Mouse (Mus musculus): ENCODE results near the gene Fam172a. TPM values are rescaled to one million over a fixed set of nuclear protein-coding genes. Genes with fewer than 3 reads are reported as not detected.
A peak's percentile ranks its signal among the peaks of the same experiment; 100 is the strongest.

Fam172a gene
- total RNA-seq, 4 experiments from 2014 or later: 23.2 to 34.2 (median 27.7) TPM

GRCm38 (mm10) chr13:78102337-78102736, 400.5 kb downstream of the Fam172a start:
- no peak for DNase-seq

DNA sequence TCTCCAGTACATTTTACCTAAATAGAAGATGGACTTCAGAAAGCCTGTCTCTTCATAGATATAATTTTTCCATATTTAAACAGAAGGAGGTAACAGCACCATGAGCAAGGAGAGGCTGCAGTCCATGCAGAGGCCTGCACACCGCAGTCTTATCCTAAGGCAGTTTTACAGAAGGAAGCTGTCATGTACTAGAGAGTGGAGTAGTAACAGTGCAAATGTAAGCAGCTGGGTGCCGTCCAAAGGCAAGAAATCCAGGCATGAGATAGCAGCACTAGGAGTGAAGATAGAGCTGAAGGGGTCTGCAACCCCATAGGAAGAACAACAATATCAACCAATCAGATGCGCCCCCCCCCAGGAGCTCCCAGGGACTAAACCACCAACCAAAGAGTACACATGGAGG, 403.0 kb downstream of the Fam172a start:
- DNase-seq: no peak

DNA sequence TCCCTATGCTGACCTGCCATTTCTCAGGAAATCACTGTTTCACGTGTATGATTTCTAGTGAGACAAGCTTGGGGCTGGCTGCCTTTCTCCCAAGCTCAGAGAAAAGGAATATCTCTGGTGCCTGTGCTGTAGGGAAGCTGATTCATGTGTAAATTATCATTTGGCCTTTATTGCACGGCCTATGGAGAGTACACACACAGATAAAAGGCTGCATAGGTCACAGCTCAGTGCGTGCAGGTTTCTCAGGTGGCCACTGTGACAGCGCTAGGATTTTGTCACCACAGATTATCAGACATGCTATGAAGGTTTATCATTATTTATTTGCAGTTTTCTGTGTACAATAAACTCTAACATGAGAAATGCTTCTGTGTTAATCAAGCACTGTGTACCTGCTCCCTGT, 408.8 kb downstream of the Fam172a start:
- no peak for DNase-seq

DNA sequence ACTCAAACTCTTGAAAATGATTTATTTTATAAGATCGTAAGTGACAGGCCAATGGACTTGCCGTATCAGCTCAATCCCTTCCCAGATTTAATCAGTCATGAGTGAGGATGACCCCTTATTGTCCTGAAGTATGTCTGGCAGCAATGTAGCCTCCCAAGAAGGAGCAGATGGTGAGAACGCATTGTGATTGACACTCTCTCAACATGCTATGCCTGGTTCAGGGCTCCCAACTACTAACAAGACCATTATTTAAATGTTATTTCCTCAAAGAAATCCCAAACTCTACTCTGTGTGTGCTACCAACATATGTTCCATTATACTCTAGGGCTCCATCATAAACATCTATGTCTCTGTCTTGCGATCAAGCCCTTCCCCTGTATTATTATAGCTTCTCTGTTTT, 412.1 kb downstream of the Fam172a start:
- no peak for DNase-seq

GRCm38 (mm10) chr13:78118715-78119114, 416.9 kb downstream of the Fam172a start:
- no peak for DNase-seq

DNA sequence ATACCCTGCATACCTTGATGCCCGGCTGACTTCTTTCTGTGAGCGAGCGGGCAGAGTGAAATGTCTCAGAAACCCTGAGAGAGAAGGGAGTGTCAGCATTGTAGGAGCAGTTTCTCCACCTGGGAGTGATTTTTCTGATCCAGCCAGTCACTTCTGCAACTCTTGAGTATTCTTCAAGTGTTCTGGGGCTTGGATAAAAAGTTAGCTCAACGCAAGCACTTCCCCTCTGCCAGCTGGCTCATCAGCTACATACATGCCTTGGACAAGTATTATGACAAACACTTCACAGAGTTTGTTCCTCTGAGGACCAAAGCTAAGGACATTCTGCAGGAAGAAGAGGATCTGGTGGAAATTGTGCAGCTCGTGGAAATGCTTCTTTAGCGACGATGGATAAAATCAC, 420.2 kb downstream of the Fam172a start:
- no peak for DNase-seq

- no peak for DNase-seq
Measured at GRCm38 (mm10) chr13:78123911-78124426, 422.1 kb downstream of the Fam172a start.

- DNase-seq: no peak
Measured at GRCm38 (mm10) chr13:78157465-78157864, 455.6 kb downstream of the Fam172a start.

DNA sequence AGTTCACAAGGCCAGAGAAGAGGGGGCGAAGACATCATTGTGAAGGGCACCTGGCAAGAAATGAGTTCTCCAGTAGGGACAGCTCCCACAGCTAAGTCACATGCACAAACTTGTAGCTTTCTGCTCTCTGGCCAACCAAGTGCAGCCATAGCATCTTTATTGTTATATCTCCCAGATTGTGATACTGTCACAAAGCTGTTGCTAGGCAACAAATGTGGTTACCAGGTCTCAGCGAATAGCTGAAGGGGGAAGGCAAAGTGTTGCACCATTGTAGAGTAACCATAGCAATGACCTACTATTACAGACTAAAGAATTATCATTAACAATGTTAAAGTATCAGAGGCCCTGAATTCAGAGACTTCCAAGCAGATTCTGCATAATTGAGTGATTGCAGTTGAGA, 460.3 kb downstream of the Fam172a start:
- DNase-seq: no peak

DNA sequence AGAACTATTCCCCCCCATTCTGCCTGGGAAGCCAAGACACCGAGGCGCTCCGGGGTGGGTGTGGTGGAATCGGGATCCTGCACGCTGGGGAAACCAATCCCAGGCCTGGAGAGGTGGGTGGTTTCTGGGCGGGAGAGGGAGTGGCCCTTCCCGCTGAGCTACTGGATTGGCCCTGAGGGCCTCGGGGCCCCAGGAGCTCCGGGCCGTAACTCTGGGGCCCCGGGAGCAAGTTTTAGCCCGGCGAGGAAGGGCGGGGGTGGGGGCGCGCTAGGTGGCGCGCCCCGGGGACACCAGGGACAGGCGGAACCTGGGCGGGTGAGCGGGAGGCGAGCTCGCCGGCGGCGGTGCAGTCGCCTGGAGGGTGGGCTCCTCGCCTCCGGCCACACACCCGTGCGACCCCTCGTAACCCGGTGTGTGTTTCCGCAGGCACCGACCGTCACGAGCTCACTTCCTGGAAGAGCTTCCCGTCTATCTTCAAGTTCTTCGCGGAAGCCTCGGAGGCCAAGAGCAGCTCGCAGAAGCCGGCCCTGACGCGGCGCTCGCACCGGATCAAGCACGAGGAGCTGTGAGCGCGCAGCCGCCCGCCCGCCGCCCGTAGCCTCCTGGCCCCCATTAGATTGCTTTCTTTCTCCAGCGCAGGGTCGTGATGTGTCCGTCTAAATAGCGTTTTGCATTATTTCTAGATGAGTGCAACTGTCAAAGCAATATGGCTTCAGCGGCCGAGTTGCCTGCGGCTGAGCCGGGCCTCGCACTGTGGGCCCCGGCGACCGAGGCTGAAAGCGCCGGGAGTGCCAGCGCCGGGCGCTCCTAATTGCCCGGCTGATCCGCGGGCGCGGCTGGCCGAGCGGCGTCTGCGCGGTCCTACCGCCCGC, 461.5 kb downstream of the Fam172a start:
- peak; percentile 84 for DNase-seq

GRCm38 (mm10) chr13:78164941-78165340, 463.1 kb downstream of the Fam172a start:
- DNase-seq: no peak

DNA sequence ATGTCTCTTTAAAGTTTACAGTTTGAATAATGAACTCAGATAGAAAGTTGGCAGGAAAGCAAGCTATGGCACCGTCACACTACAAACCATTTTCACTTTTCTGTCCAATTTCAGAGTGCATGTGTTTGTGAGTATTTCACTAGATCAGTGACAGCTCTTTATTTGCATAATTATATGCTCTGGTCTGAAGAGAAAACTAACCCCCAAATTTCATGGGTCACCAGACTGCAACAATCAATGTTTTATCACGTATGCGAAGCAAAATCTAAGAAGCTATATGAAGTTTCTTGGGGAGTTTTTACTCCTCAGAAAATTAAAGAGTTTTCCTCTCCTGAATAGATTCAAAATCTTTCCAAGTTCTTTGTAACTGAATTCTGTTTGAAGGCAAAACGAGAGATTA, 466.3 kb downstream of the Fam172a start:
- DNase-seq: no peak

DNA sequence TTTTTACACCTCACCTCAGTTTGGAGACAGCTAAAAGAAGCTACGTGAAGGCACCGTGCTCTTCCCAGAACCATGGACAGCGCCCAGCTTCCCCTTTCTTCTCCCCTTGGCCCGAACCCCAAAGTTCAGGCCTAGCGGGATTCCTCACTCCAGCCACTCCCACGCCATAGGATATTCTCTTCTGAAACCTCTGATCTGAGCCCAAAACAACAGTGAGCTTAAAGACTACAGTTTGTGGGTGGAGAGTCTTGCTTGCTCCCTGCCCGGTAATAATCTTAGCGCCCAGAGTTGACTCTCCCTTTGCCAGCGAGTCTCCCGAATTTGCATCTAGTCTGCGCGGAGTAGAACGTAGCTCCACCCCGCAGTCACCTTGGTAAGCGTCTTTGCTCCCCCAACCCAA, 469.5 kb downstream of the Fam172a start:
- no peak for DNase-seq

DNA sequence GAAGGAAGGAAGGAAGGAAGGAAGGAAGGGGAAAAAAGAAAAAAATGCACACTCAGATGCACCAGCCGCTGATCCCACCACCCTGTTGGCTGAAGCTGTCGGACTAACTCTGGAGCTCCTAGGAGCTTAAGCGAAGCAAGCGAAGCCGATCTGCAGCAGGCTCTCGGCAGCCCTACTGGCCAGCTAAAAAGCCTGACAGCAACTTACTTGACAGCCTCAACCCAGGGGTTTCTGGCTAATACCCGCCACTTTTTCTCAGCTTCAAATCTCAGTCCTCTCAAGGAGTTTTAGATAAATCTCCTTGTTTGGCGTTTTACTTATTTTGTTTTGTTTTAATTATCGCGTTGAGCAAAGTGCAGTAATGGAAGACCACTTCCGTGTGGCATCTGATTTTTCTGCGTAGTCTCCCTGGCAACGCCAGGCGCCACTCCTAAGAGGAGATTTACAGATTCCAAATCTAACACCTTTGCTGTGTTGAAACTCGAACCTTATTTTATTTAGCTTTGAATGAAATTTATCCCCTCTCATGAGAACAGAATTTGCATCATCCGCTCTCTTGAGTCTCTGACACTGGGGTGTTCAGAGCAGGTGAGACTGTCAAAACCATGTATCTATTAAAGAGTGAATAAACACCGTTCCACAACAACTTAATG, 470.3 kb downstream of the Fam172a start:
- DNase-seq: no peak

DNA sequence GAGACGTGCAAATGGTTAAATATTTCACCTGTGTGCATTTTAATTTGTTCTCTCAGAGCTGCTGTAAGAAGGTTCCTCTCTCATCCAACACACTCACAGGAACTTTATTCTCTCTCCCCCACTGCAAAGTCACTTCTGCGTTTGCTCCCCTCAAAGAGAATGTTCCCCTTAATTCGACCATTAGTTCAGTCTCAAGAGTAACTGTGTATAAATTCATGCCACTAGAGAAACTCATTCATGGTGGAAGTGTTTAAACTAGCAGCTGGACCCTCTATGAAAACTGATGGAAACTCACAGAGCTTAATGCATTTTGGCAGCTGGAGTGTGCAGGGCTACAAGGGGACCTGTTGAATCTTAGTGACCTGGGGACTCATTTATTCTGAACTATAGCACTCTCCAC, 471.0 kb downstream of the Fam172a start:
- DNase-seq: no peak

GRCm38 (mm10) chr13:78174191-78174590, 472.4 kb downstream of the Fam172a start:
- no peak for DNase-seq

DNA sequence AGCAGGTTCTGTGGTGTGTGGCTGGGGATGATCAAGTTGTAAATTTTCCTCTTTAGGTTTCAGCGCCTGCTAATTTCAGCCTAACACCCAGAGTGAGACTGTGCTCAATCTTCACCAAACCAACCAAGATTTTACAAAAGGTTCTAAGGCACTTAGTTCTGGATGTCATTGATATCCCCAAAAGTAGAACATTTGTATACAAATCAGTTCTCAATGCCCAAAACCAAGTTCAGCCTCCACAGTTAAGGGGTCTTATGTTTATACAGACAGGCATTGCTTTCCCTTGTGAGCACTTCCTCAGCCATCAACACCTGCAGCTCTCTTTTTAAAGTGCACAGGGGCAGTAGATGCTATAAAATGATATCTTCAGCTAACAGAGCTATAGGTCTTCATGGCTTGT, 473.1 kb downstream of the Fam172a start:
- no peak for DNase-seq

DNA sequence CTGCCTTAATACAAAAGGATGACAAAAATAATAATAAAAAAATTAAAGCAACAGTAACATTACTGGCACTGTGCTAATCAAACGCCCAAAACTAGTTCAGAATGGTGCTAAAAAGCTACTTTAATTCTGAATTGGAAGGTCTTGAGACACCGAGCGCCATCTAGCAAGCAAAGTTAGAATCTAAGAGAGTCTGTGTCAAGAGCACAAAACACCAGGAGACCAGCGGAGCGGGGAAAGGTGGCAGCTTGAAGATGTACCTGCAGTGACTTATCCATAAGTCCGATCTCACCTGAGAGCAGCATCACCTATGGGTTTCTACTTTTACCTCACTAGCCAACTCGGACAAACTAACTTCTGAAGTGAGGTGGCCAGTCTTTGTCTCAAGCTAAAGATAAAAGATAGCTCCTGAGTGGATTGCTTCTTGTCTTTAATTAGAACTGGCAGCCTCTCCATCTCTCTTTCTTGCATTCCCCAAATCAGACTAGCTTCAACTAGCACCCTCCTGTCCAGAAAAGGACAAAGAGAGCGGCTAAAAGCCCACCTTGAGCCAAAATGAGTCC, 474.1 kb downstream of the Fam172a start:
- no peak for DNase-seq

- DNase-seq: no peak
Measured at GRCm38 (mm10) chr13:78177381-78177950, 475.6 kb downstream of the Fam172a start.

- DNase-seq: no peak
Measured at GRCm38 (mm10) chr13:78178021-78178420, 476.2 kb downstream of the Fam172a start.

GRCm38 (mm10) chr13:78178771-78179170, 476.9 kb downstream of the Fam172a start:
- DNase-seq: no peak

DNA sequence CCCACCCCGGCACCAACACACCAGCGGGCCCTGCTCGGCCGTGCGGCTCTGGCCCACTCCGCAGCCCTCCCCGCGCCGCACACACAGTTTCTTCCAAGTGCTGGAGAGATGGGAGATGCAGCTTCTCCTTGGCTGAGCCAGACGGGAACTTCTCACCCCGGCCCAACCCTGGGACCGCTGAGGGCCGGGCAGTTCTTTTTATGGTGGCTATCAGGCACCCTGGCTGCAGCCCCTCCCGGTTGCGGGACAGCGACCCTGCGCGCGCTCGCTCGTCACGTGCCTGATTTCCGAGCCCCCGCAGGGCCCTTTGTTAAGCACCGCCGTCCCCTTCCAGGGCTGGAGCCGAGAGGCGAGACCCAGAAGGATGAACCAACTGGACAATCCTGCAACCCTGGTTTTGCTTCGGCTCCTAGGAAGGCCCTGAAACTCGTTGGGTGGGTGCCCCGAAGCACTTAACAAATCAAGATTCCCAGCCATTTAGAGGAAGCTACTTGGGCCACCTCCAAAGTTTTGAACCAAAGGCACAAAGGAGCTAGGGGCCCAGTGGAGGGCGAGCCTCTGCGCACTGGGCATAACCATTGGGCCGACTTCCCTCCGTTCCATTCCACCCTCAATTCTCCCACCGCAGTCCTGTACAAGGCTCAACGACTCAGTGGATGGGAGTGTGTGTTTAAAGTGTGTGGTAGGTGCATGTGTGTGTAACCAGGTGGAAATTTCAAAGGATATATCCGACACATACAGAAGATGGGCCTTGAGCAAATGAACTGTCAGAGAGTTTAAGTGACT, 477.7 kb downstream of the Fam172a start:
- DNase-seq: no peak

Measured in adrenal gland, adult 8-10 months (tissue).